Mouse (Mus musculus): ENCODE measurements at regions not wholly inside any gene's neighbourhood (a gene's known extent, or its start where the extent isn't known, plus 50 kb on each side); places are given as distances from the start of the nearest gene placed in this dataset.
"Not testable (repeated sequence)": the region's sequence is repeated elsewhere in the genome, so short reads cannot be mapped to it uniquely, and the experiment has no call there.

DNA sequence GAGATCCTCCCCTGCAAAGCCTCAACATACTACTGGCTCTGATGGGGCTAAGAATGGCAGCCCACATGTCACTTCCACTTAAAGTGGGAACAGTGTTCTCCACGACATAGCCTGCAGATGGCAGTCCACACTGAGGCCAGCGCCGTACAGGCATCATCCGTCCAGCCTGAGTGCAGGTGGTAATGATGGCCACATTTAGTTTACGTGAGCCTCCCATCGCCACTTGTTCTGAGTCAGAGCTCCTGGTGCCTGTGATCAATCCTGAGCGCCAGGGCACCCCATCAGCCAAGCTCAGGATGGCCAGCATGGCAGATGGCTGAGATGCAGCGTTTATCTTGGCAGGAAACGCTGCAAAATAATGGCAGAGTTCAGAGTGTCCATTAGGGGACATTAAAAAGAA lies 159.6 kb downstream of the Adgrd1 start:
- DNase-seq (ENCODE audit: low read depth, low spot score): no peak

DNA sequence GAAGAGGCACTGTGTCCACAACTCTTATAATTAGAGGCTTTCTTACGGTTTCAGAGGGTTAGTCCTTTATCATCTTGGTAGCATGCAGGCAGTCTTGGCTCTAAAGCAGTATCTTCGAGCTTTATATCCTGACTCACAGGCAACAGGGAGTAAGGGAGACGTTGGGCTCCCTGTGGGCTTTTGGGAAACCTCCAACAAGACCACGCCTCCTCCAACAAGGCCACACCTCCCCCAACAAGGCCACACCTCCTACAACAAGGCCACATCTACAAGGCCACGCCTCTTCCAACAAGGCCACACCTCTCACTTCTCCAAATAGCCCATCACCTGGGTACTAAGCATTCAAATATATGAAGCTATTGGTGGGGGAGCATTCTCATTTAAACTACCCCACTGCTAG lies 160.7 kb downstream of the Adgrd1 start:
- no peak for DNase-seq (ENCODE audit: low read depth, low spot score)

DNA sequence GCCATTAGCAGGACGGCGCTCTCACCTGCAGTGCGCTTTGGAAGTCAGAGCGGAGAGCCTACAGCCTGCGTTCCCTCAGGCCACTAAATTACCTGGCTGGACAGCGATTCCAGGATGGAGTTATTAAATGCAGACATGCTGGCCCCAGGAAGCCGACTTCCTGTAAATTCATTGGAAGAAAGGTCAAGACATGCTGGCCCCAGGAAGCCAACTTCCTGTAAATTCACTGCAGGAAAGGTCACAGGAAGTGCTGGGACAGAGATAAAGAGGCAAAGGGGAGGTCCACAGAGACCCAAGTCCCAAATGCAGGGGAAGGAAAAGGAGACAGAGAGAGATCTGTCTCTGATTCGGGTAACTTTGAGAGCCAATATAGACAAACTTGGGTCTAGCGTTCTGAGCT lies 164.1 kb downstream of the Adgrd1 start:
- no peak for DNase-seq (ENCODE audit: low read depth, low spot score)

DNA sequence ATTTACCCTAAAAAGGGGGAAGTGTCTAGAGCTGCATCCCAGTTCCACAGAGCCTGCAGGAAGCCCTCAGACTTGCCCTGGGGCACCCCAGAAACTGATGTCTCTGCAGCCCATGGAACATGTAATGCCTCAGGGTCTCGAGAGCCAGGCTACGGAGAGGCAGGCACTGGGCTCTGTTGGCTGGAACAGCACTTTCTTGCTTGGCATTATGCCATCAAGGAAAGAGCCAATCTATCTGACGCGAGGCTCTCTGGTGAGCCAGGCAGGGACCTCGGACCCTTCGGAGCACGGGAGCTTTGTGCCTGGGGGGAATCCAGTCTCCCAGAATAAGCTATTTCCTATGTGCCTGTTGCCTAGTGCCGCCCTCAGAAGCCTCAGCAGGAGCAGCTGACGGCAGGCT lies 166.6 kb downstream of the Adgrd1 start:
- no peak for DNase-seq (ENCODE audit: low read depth, low spot score)

DNA sequence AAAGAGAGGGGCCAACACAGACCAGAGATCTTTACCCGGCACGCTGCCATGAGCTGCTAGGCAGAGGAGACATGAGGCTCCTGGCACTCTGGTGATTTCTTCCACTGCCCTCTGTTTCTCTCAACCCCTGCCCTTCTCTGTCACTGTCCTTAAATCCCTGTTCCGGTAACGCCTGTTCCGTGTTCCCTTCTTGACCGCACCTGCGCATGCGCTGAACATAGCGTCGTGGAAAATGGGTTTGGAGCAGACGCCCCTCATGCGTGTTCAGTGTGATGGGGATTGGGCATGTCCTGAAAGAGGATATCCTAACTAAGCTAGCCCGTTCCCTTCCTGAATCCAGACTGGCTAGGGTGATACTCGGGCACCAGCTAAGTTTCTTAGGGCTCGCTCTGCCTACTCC lies 167.8 kb downstream of the Adgrd1 start:
- no peak for DNase-seq (ENCODE audit: low read depth, low spot score)

DNA sequence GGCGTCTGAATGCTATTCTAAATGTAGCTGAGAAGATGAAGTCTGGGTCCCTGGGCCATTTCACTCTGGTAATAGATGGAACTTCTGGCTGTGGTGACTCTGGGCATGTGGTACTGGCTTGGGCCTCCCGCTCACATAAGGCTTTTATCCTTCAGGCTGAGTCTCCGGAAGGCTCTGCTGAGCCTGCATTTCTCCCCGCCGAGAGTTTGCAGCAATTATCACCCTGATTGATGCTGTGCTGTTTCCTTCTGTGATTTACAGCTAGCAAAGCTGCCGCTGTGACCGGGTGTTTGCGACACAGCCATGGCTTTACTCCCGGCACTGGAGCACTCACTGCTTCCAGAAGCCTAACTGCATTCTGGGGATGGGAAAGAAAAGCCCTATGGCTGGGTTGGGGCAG lies 171.9 kb downstream of the Adgrd1 start:
- no peak for DNase-seq (ENCODE audit: low read depth, low spot score)

DNA sequence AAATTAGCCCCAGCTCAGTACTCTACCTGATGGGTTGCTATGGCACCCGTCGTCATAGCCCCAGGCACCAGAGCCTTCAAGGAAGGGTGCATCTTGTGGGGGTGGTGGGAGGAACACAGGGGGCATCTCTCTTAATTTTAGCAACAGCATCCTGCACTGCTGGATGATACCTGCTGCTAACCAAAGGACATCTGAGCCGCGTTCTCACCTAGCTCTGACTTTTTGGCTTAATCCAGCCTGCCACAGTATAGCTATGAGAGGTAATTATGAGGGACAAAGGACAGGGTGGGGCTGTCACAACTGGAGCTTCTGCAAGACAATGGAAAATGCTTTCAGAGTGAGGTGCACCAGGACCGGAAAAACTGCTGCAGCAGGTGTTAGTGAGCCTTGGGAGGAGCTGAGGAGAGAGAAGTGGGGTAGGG lies 173.5 kb downstream of the Adgrd1 start:
- no peak for DNase-seq (ENCODE audit: low read depth, low spot score)

DNA sequence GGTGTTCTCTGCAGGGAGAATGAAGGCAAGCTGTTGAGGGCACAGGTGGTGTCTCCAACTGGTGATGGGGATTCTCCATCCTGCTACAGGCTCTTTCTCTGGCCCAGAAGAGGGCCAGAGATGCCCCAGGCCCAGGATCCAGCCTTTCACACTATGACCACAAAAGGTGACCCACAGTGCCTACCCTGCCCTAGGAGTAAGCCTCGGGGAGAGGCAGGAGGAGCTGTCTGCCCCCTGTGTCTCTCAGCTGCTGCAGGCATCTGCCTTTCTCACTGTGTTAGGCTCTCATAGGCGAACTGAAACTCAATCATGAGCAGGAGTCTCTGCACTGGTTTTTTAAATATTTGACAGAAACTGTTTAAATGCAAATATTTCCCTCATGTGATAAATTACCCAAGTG lies 184.9 kb downstream of the Adgrd1 start:
- no peak for DNase-seq (ENCODE audit: low read depth, low spot score)

DNA sequence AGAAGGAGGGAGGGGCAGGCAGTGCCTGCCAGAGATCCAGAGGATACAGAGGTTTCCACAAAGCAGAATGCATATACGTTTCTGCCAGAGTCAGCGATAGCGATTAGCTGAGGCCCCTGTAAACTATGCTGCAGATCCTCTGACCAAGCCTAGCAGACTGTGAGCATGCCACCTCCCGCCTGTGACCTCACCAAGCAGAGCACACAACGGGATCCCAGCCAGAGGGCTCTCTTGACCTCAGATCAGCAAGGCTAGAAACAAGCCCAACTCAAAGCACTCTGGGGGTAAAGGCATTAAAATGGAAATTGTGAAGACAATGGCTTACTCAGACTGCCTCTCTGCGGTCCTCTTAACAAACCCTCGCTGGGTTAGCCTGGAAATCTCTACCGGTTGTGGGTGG lies 185.6 kb downstream of the Adgrd1 start:
- no peak for DNase-seq (ENCODE audit: low read depth, low spot score)

DNA sequence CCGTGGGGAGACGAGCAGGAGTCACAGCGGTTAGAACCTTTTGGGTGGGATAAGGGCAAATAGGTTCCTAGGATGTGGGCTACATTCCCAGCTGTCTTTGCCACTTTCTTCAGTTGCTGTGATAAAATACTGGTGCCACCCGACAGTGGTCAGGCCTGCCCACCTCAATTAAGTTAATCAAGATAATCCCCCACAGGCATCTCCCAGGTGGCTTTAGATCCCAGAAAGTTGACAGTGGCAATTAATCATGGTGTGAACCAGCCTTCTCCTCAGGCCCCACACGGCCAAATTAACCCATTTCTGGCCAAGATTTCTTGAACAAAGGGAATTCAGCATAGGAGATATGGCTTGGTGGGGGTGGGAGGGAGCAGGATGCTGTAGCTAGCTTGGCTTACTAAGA lies 186.3 kb downstream of the Adgrd1 start:
- DNase-seq (ENCODE audit: low read depth, low spot score): no peak

DNA sequence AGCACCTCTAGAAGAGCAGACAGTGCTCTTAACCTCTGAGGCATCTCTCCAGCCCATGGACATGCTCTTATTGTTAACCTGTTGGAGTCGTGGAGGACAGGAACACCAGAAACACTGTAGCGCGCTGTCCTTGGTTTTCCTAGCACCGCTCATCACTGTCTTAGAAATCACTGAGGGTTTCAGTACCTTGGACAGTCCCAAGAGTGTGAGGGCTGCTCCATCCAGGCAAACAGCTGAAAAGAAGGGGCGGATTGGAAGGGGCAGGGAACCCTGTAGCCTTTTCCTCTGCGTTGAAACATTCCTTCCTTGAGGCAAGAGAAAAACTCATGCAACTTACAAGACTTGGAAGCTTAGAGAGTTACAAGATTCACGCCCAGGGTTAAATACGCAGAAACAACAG lies 190.9 kb downstream of the Adgrd1 start:
- no peak for DNase-seq (ENCODE audit: low read depth, low spot score)

DNA sequence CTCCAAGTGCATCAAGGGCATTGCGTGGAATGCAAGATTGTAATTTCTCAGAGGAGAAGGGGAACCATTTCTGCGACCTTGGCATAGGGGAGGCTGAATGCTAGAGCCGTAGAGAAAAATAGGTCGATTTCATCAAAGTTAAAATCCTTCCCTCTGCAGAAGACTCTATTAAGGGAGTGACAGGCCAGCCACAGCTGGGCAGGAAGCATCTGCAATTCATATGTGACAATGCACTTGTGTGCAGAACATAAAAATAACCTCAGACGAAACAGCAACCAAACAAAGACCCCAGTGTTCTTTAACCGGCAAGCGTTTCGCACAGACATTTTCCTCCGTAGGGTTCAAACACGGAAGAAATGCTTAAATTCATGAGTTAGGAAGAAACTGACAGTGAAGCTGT lies 196.3 kb downstream of the Adgrd1 start:
- not testable (repeated sequence) for DNase-seq (ENCODE audit: low read depth, low spot score)

DNA sequence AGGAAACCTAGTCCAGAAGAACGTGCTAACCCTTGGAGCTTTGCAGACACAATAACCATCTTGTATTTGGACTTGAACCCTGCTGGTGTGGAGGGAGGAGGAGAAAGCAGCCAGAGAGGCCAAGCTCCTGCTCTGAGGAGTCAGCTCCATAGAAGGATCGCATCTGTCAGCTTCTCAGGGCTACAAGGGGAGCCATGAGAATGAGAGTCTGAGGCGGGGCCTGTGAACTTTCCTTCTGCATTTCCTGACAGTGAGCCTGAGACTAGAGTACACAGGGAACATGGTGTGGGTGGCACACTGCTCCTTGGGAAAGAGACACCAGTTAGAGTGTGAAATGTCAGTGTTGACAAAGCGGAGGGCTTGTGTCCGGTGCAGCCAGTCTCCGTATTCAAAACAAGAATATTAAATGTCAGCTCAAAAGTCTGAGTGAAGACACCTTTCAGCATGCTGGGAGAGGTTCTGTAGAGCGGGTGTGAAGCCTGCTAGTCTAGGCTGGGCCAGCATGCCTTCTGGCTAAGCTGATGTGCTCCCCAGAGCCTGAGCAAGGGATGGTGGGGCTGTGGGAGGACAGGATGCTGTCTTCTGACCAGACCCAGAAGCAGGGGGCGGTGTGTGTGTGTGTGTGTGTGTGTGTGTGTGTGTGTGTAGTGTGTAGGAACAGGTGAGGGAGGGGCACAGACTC lies 198.5 kb downstream of the Adgrd1 start:
- DNase-seq (ENCODE audit: low read depth, low spot score): not testable (repeated sequence)

DNA sequence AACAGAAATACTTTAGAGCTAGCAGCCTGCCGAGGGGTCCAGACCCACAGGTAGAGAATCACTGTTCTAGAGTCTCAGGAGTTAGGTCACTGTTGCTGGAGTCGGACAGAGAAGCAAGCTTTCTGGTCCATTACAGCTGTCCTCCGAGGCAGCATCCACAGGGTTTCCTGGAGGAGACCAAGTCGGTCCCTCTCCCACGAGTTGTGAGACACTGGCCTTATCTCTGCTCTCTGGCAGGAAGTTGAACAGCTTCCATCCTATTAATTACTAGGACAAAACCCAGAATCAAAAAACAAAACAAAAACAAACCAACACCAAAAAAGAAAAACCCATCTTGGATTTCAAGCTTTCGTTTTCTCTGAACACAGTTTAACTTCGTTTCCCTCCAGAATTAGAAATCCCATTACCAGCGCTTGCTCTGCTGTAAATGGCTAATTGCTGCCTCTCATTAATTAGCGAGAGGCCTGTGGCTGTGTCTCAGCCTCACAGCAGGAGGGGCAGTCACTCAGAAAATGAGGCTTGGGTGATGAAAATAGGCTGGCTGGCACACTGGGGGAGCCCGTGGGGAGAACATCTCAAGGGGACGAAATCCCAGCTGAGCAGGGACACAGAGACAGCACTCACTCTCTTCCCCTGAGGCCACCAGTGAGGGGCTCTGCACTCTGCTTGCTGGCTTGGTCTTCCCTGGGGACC lies 201.3 kb downstream of the Adgrd1 start:
- no peak for DNase-seq (ENCODE audit: low read depth, low spot score)

DNA sequence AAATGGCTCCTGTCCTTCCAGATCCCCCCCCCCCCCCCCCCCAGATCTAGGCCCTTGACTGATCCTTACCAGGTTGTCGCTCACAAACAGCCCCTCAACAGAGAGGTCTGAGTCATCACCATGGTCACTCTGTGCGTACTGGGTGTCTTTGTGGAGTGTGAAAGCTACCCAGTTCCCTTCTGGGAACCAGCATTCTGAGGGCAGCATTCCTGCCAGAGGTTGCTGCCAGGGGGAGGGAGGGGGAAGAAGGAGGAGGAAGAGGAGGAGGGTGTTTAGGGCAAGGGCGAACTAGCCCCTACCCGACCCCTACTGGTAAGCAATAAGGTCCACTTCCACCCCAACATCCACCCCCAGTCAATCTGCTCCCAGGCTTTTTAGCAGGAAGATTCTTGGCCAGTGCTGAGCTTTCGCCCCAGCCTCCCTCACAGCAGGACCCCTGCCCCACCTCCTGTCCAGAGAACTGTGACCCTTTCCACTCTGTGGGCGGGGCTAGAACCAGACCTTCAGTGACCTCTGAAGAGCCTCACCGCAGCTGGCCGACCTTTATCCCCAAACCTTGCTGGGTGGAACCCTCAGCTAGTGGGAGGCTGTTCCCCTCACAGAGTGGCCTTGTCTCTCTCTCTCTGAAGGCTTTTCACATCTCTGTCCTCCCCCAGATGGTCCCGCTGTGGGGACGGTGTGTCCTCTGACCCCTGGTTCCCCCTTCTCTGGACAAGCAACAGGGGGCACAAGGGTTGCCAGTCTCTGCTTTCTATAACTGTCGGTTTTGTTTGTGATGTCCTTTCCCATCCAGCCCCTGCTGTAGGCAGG lies 202.2 kb upstream of the Sfswap start:
- DNase-seq (ENCODE audit: low read depth, low spot score): no peak

DNA sequence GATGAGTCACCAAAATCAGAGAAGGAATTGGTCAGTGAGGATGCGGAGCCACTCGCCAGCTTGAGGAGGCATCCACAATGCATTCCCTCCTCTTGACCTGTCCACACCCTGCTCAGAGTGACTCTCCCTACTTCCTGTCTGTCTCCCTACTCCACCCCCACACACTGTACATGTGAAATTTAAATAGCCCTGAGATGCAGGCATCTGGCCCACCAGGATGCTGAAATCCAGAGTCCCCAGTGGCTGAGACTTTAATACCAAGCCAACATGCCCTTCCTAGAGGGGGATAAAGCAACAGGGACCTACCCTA lies 201.6 kb upstream of the Sfswap start:
- DNase-seq (ENCODE audit: low read depth, low spot score): no peak

DNA sequence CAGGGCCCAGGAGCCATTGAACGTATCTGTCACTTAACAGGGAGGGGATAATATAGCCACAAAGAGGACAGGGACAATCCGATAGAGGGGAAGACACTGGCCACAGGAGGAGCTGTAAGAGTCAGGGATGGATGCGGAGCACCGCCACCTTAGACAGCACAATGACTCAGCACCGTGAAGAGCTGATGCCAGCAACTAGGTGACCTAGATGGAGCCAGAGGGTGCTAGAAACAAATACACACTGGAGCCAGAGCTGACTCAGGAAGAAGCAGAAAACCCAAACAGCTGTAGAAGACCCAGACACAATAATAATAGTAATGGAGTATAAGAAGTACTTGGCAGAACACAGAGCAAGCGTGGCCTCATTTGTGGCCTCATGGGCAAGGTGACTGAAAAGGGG lies 200.6 kb upstream of the Sfswap start:
- DNase-seq (ENCODE audit: low read depth, low spot score): no peak

DNA sequence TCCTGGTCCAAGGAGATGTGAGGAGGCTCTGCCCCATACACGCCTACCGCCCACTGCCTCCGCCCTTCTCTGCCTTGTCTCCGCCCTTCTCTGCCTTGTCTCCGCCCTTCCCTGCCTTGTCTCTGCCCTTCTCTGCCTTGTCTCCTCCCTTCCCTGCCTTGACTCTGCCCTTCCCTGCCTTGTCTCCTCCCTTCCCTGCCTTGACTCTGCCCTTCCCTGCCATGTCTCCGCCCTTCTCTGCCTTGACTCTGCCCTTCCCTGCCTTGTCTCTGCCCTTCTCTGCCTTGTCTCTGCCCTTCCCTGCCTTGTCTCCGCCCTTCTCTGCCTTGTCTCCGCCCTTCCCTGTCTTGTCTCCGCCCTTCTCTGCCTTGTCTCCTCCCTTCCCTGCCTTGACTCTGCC lies 185.4 kb upstream of the Sfswap start:
- no peak for DNase-seq (ENCODE audit: low read depth, low spot score)

DNA sequence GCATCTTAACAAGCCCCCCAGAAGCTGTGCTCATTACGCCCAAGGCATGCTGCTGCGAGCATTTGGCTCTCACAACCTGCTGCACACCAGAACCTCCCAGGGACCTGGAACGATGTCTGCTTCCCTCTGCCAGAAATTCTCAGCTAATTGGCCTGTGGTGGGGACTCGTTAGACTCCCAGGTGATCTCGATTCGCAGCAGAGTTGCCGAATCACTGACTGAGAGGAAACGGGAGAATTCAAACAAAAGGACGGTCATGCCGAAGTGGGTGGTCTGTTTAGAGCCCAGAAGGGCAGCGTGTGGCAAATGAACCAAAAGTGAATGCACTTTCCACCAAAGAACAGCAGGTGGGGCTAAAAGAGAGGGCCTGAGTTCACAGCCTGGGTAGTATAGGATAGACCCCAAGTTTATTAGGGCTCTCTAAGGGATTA lies 169.9 kb upstream of the Sfswap start:
- DNase-seq (ENCODE audit: low read depth, low spot score): peak; percentile 12

DNA sequence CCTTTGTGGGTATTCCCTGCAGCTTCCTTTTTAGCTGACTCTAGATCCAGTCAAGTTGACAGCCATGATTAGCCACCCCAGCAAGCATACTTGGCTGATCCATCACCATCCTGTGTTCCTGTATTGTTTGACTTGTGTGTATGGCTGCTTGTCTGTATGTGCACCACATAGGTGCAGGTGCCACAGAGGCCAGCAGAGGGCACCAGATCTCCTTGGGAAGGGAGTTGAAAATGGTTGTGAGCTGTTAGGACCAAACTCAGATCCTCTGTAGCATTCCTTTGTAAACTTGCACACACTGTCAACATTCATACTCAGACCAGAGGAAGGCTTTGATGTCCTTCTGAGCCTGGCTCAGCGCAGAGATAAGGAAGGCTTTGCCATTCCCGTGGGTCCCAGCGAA lies 169.0 kb upstream of the Sfswap start:
- no peak for DNase-seq (ENCODE audit: low read depth, low spot score)

DNA sequence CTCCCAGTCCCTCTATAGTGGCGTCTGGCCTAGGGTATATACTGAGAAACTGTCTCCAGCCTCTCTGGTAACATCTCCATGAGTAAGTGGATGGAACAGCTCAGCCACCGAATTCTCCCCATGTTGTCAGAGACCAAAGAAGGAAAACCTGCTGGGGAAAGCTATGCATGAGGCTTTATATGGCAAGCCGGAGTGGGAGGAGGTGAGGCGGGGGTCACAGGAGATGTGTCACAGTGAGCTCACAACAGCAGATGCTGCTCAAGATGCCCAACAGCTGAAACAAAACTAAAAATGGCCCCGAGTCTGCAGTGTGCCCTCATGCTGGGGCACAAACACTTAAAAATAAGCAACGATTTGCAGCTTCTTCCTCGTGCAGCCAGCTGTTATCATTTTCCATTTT lies 162.5 kb upstream of the Sfswap start:
- DNase-seq (ENCODE audit: low read depth, low spot score): no peak

DNA sequence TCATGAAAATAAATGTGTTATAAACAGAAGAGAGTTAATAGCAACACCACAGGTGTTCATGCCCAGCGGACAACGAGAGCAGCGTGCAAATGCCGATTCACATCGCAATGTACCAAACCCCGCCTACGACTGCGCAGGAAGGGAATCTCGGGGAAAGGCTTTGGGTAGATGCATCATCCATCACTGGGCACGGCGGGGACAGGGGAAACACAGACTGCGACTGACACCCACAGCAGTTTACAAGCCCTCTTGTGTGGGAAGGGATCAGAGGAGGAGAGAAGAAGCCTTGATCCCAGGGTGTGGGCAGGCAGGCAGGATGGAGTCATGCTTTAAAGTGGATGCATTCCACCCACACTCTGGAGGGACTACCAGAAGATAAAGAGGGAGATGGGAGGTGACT lies 157.0 kb upstream of the Sfswap start:
- DNase-seq (ENCODE audit: low read depth, low spot score): no peak

DNA sequence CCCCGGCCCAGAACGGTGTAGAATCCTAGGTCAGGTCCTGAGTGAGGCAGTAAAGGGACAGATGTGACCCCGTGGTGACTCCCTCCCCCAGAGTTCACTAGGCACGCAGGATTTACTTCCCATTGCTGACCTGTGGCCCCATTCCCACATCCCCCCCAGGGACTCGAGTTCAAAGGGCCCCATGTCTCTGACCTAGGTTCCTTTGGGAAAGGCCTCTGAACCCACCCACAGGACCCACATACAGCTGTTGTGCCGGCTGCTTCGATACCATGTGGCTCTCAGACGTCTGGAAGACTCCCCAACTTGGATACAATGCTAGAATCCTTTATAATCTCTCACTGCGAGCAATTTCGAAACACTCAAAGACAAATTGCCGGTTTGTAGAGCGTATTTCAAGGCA lies 151.0 kb upstream of the Sfswap start:
- DNase-seq (ENCODE audit: low read depth, low spot score): no peak
